Mouse (Mus musculus): ENCODE data around the gene Magea5. TPM values are rescaled to one million over a fixed set of nuclear protein-coding genes. Genes with fewer than 3 reads are reported as not detected.
"Not testable (repeated sequence)": the region's sequence is repeated elsewhere in the genome, so short reads cannot be mapped to it uniquely, and the experiment has no call there.

The Magea5 gene
- not detected in 2 replicates for polyA plus RNA-seq (2015; fragmentation: Nextera tagmentation; extraction: Ambion mirVana)

- not testable (repeated sequence) for ATAC-seq (replicated peaks); H3K9ac ChIP-seq (replicated peaks); H3K27ac ChIP-seq (replicated peaks); H3K27me3 ChIP-seq; H3K4me2 ChIP-seq (replicated peaks); H3K4me3 ChIP-seq; H3K9me3 ChIP-seq; H3K4me1 ChIP-seq; H3K36me3 ChIP-seq
- 87% methylated on average over 16 of the region's 16 CpGs for whole genome bisulfite sequencing
Measured at GRCm38 (mm10) chrX:155063045-155063444, at the start of gene Magea5. Magea5 (minus strand) TSS chrX:155063145.

- no peaks in the 10 kb centered on the region for H3K27me3 ChIP-seq
- H3K9me3 ChIP-seq, result no peaks in the 10 kb centered on the region
- no peak overlapping the region for H3K4me3 ChIP-seq
- ATAC-seq (replicated peaks), result no peak
- H3K9ac ChIP-seq (replicated peaks), result no peak overlapping the region
- H3K4me1 ChIP-seq, result no peaks in the 10 kb centered on the region
- H3K27ac ChIP-seq (replicated peaks), result no peak overlapping the region
- no peaks in the 10 kb centered on the region for H3K36me3 ChIP-seq
- no peak overlapping the region for H3K4me2 ChIP-seq (replicated peaks)
Measured at GRCm38 (mm10) chrX:155098024-155098423, 35.1 kb upstream of the Magea5 start.

GRCm38 (mm10) chrX:155093566-155093965 lies 30.6 kb upstream of the Magea5 start, which contains the start of gene Magea2:
Magea2 (minus strand) TSS chrX:155093666.
- H3K27me3 ChIP-seq; H3K4me1 ChIP-seq; ATAC-seq (replicated peaks); H3K4me2 ChIP-seq (replicated peaks); H3K9ac ChIP-seq (replicated peaks); H3K9me3 ChIP-seq; H3K27ac ChIP-seq (replicated peaks); H3K36me3 ChIP-seq; H3K4me3 ChIP-seq: not testable (repeated sequence)
- 83% methylated on average over 3 of the region's 4 CpGs for WGBS

GRCm38 (mm10) chrX:155089693-155090092 lies 26.7 kb upstream of the Magea5 start, which contains the start of gene Magea1:
Magea1 (minus strand) TSS chrX:155089793.
- H3K4me2 ChIP-seq (replicated peaks); H3K4me3 ChIP-seq; H3K27ac ChIP-seq (replicated peaks); H3K4me1 ChIP-seq; ATAC-seq (replicated peaks); H3K36me3 ChIP-seq; H3K9me3 ChIP-seq; H3K9ac ChIP-seq (replicated peaks); H3K27me3 ChIP-seq: not testable (repeated sequence)
- 89% methylated on average over 1 of the region's 2 CpGs for WGBS

Other genes with a start within 250 kb of the Magea5 start
- gene Cldn34b1, start 172.9 kb downstream of the Magea5 start, polyA plus RNA-seq (2015; fragmentation: Nextera tagmentation; extraction: Ambion mirVana), result not detected in 2 replicates
- not detected in 2 replicates for gene Magea6, start 127.2 kb downstream of the Magea5 start, polyA plus RNA-seq (2015; fragmentation: Nextera tagmentation; extraction: Ambion mirVana)
- not detected in 2 replicates for gene Magea3, start 113.6 kb downstream of the Magea5 start, polyA plus RNA-seq (2015; fragmentation: Nextera tagmentation; extraction: Ambion mirVana)
- gene Magea8, start 67.3 kb downstream of the Magea5 start, polyA plus RNA-seq (2015; fragmentation: Nextera tagmentation; extraction: Ambion mirVana), result not detected in 2 replicates
- gene Magea1, start 26.6 kb upstream of the Magea5 start, polyA plus RNA-seq (2015; fragmentation: Nextera tagmentation; extraction: Ambion mirVana), result not detected in 2 replicates
- not detected in 2 replicates for gene Magea2, start 30.5 kb upstream of the Magea5 start, polyA plus RNA-seq (2015; fragmentation: Nextera tagmentation; extraction: Ambion mirVana)
- not detected in 2 replicates for gene Cldn34b2, start 65.3 kb upstream of the Magea5 start, polyA plus RNA-seq (2015; fragmentation: Nextera tagmentation; extraction: Ambion mirVana)
- 53.4 and 57.2 TPM in 2 replicates for gene Sat1, start 153.3 kb upstream of the Magea5 start, polyA plus RNA-seq (2015; fragmentation: Nextera tagmentation; extraction: Ambion mirVana)
- 29.6 and 30.9 TPM in 2 replicates for gene Acot9, start 199.3 kb upstream of the Magea5 start, polyA plus RNA-seq (2015; fragmentation: Nextera tagmentation; extraction: Ambion mirVana)

Data from forebrain, embryonic 15.5 days (tissue).